ENCODE assay signal across 19 mouse cellular contexts in the genomic region with DNA sequence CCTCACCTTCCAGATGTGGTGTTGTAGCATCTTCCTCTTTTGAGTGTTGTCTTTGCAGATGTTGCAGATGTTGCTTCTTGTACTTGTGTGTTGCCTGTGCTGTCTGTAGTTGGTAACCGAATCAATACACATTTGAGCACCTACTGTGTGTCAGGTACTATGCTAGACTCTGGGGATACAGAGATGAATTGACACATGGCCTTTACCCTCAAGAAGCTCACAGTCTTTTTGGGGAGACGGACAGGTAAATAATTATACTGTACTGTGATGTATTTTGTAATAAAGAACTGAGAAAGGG. TPM values are rescaled to one million over a fixed set of nuclear protein-coding genes. Genes with fewer than 3 reads are reported as not detected.
DNase-seq lines count a peak whose midpoint lies in the region; ATAC-seq and TF ChIP-seq lines count a peak whose summit lies in the region.
"Had no signal": no experiment of that assay in that cellular context is flagged by ENCODE, and none has a peak within 500 bp of the region (broad histone marks: within the 10 kb centered on the region; RNA-seq: fewer than 3 reads in every experiment).

No protein-coding gene starts in this region.

- no peaks in the 10 kb centered on the region for H3K9me3 ChIP-seq in hindbrain, embryonic 12.5 days (replicated peaks)
- H3K9me3 ChIP-seq in hindbrain, embryonic 10.5 days = no peaks in the 10 kb centered on the region
- no peaks in the 10 kb centered on the region for H3K9me3 ChIP-seq in midbrain, embryonic 13.5 days
- no peaks in the 10 kb centered on the region for H3K9me3 ChIP-seq in midbrain, embryonic 11.5 days (ENCODE audit: control insufficient read depth, low read length)
- H3K9me3 ChIP-seq in hindbrain, postnatal 0 days (ENCODE audit: low read length) = no peaks in the 10 kb centered on the region
- H3K9me3 ChIP-seq: heart, embryonic 13.5 days; kidney, embryonic 15.5 days; limb, embryonic 13.5 days; lung, embryonic 15.5 days had no signal

- H3K36me3 ChIP-seq in hindbrain, embryonic 12.5 days = no peaks in the 10 kb centered on the region
- no peaks in the 10 kb centered on the region for H3K36me3 ChIP-seq in hindbrain, embryonic 10.5 days
- H3K36me3 ChIP-seq in midbrain, embryonic 13.5 days = 0 out of 2 replicates have a peak, but pooled peaks cover 5% of the 10 kb centered on the region
- no peaks in the 10 kb centered on the region for H3K36me3 ChIP-seq in midbrain, embryonic 11.5 days (ENCODE audit: control insufficient read depth, insufficient read depth, low read length)
- no peaks in the 10 kb centered on the region for H3K36me3 ChIP-seq in hindbrain, postnatal 0 days (ENCODE audit: insufficient read depth, low read length)
- H3K36me3 ChIP-seq: heart, embryonic 13.5 days; kidney, embryonic 15.5 days; lung, embryonic 15.5 days had no signal

- H3K27me3 ChIP-seq in hindbrain, embryonic 12.5 days = no peaks in the 10 kb centered on the region
- H3K27me3 ChIP-seq in hindbrain, embryonic 10.5 days (ENCODE audit: insufficient read depth, poor library complexity, severe bottlenecking) = no peaks in the 10 kb centered on the region
- no peaks in the 10 kb centered on the region for H3K27me3 ChIP-seq in midbrain, embryonic 13.5 days
- H3K27me3 ChIP-seq in midbrain, embryonic 11.5 days (ENCODE audit: control insufficient read depth, insufficient read depth, low read length) = no peaks in the 10 kb centered on the region
- no peaks in the 10 kb centered on the region for H3K27me3 ChIP-seq in hindbrain, postnatal 0 days (ENCODE audit: insufficient read depth, low read length)
- H3K27me3 ChIP-seq: heart, embryonic 13.5 days; kidney, embryonic 15.5 days; limb, embryonic 13.5 days; lung, embryonic 15.5 days had no signal

- intact Hi-C loops in gastrocnemius, adult 2 months (cut with DNase I) = loop anchor here (1.0 to 2.0 kb wide), 3 partner anchors 101 to 188 kb away; no protein-coding TSS in a partner anchor

- no peak overlapping the region for H3K9ac ChIP-seq in hindbrain, embryonic 12.5 days
- no peak overlapping the region for H3K9ac ChIP-seq in midbrain, embryonic 13.5 days (replicated peaks)
- H3K9ac ChIP-seq in midbrain, embryonic 11.5 days (ENCODE audit: low read length) = no peak overlapping the region
- no peak overlapping the region for H3K9ac ChIP-seq in hindbrain, postnatal 0 days (replicated peaks; ENCODE audit: low read length)
- H3K9ac ChIP-seq: heart, embryonic 13.5 days; kidney, embryonic 15.5 days; limb, embryonic 13.5 days; lung, embryonic 15.5 days had no signal

- no peaks in the 10 kb centered on the region for H3K4me1 ChIP-seq in hindbrain, embryonic 12.5 days
- peaks cover 5% of the 10 kb centered on the region; the same call in 1 of the 2 replicates for H3K4me1 ChIP-seq in hindbrain, embryonic 10.5 days (replicated peaks)
- H3K4me1 ChIP-seq in midbrain, embryonic 13.5 days (replicated peaks) = no peaks in the 10 kb centered on the region
- H3K4me1 ChIP-seq in midbrain, embryonic 11.5 days (ENCODE audit: control insufficient read depth, insufficient read depth, low read length) = no peaks in the 10 kb centered on the region; the same call in 1 of the 2 replicates
- no peaks in the 10 kb centered on the region for H3K4me1 ChIP-seq in hindbrain, postnatal 0 days (ENCODE audit: insufficient read depth, low read length)
- H3K4me1 ChIP-seq: kidney, embryonic 15.5 days; limb, embryonic 13.5 days had no signal

- ATAC-seq in hindbrain, embryonic 12.5 days (ENCODE audit: low FRiP score) = peak; percentile 19; the same call in 1 of the 2 replicates
- 0 out of 2 replicates have a peak, but pooled peaks have one; percentile 53 for ATAC-seq in midbrain, embryonic 13.5 days
- ATAC-seq in midbrain, embryonic 11.5 days (ENCODE audit: low FRiP score) = no peak
- ATAC-seq in hindbrain, postnatal 0 days = peak; percentile 15; the same call in 1 of the 2 replicates
- ATAC-seq: intestine, postnatal 0 days had no signal

- no peak for DNase-seq in gastrocnemius, adult 2 months
- no peak for DNase-seq in gastrocnemius, postnatal 4 days (ENCODE audit: low spot score in 2 of 2)
- no peak for DNase-seq in hindbrain, embryonic 10.5 days (ENCODE audit: low spot score)
- DNase-seq in midbrain, embryonic 11.5 days (ENCODE audit: low spot score, missing footprints) = no peak
- DNase-seq in hindbrain, postnatal 0 days (ENCODE audit: low spot score) = no peak
- DNase-seq: B cell, adult 2 months; cerebellum, adult 18-20 months; gastrocnemius, postnatal 14 days; kidney, postnatal 4 days; thymus, adult 2 months; thymus, postnatal 36 days had no signal

- no peak overlapping the region for H3K4me3 ChIP-seq in gastrocnemius, adult 2 months
- no peak overlapping the region for H3K4me3 ChIP-seq in hindbrain, embryonic 12.5 days
- H3K4me3 ChIP-seq in hindbrain, embryonic 10.5 days = no peak overlapping the region
- no peak overlapping the region for H3K4me3 ChIP-seq in midbrain, embryonic 13.5 days (replicated peaks)
- no peak overlapping the region for H3K4me3 ChIP-seq in midbrain, embryonic 11.5 days (ENCODE audit: low read depth, low read length)
- no peak overlapping the region for H3K4me3 ChIP-seq in hindbrain, postnatal 0 days (ENCODE audit: low read length)
- H3K4me3 ChIP-seq: heart, embryonic 13.5 days; kidney, embryonic 15.5 days; limb, embryonic 13.5 days; lung, embryonic 15.5 days had no signal

- WGBS in hindbrain, embryonic 12.5 days = 94% methylated on average over 2 of the region's 2 CpGs
- 84% methylated on average over 2 of the region's 2 CpGs for WGBS in hindbrain, embryonic 10.5 days
- WGBS in midbrain, embryonic 13.5 days = 81% methylated on average over 2 of the region's 2 CpGs
- WGBS in midbrain, embryonic 11.5 days = 81% methylated on average over 2 of the region's 2 CpGs
- 81% methylated on average over 2 of the region's 2 CpGs for WGBS in hindbrain, postnatal 0 days

- peak overlapping the region; percentile 86 for H3K27ac ChIP-seq in gastrocnemius, adult 2 months
- no peak overlapping the region for H3K27ac ChIP-seq in hindbrain, embryonic 12.5 days
- no peak overlapping the region for H3K27ac ChIP-seq in hindbrain, embryonic 10.5 days
- H3K27ac ChIP-seq in midbrain, embryonic 13.5 days = no peak overlapping the region
- H3K27ac ChIP-seq in midbrain, embryonic 11.5 days (ENCODE audit: low read depth, low read length) = no peak overlapping the region
- H3K27ac ChIP-seq in hindbrain, postnatal 0 days = no peak overlapping the region
- H3K27ac ChIP-seq: heart, embryonic 13.5 days; kidney, embryonic 15.5 days; limb, embryonic 13.5 days had no signal

- H3K4me2 ChIP-seq in hindbrain, embryonic 12.5 days (replicated peaks) = no peak overlapping the region
- no peak overlapping the region for H3K4me2 ChIP-seq in midbrain, embryonic 13.5 days (replicated peaks)
- H3K4me2 ChIP-seq in midbrain, embryonic 11.5 days = no peak overlapping the region
- no peak overlapping the region for H3K4me2 ChIP-seq in hindbrain, postnatal 0 days (ENCODE audit: low read depth, low read length)
- H3K4me2 ChIP-seq: heart, embryonic 13.5 days; kidney, embryonic 15.5 days; limb, embryonic 13.5 days; liver, embryonic 11.5 days; lung, embryonic 15.5 days had no signal

- TF ChIP-seq CTCF in gastrocnemius, adult 2 months (IDR thresholded peaks at IDR 0.05) = no peak
- no peak for TF ChIP-seq CTCF in hindbrain, postnatal 0 days (IDR thresholded peaks at IDR 0.05; ENCODE audit: low read depth)

RNA-seq across cellular contexts. Expression of gene Slc9a6, which starts 40.7 kb away (rescaled TPM):
- total RNA-seq in gastrocnemius, adult 2 months (2021) = 10 to 100 TPM; 24.9 to 31.3 TPM
- total RNA-seq in gastrocnemius, postnatal 4 days (2021) = 10 to 100 TPM; 17.5 to 18.8 TPM
- 35.9 and 38.4 TPM in 2 replicates for polyA plus RNA-seq in hindbrain, embryonic 12.5 days (2016; fragmentation: Nextera tagmentation; extraction: Ambion mirVana)
- 13.3 and 15.6 TPM in 2 replicates for polyA plus RNA-seq in hindbrain, embryonic 10.5 days (2016; fragmentation: Nextera tagmentation; extraction: Ambion mirVana)
- polyA plus RNA-seq in midbrain, embryonic 13.5 days (2015; fragmentation: Nextera tagmentation; extraction: Ambion mirVana) = 45.2 and 49.4 TPM in 2 replicates
- polyA plus RNA-seq in midbrain, embryonic 11.5 days (2014; fragmentation: Nextera tagmentation; extraction: Ambion mirVana) = 15.6 and 17.2 TPM in 2 replicates
- 78.7 and 84.0 TPM in 2 replicates for total RNA-seq in hindbrain, postnatal 0 days (2014; rRNA removed)
- polyA plus RNA-seq in hindbrain, postnatal 0 days (2015; fragmentation: Nextera tagmentation; extraction: Ambion mirVana) = 53.3 and 59.2 TPM in 2 replicates

RNA-seq across cellular contexts. Expression of gene Mmgt1, which starts 52.4 kb away (rescaled TPM):
- total RNA-seq in gastrocnemius, adult 2 months (2021) = 10 to 100 TPM; 25.0 to 27.2 TPM
- 10 to 100 TPM; 15.5 to 16.4 TPM for total RNA-seq in gastrocnemius, postnatal 4 days (2021)
- 49.1 and 50.2 TPM in 2 replicates for polyA plus RNA-seq in hindbrain, embryonic 12.5 days (2016; fragmentation: Nextera tagmentation; extraction: Ambion mirVana)
- 38.9 and 39.6 TPM in 2 replicates for polyA plus RNA-seq in hindbrain, embryonic 10.5 days (2016; fragmentation: Nextera tagmentation; extraction: Ambion mirVana)
- polyA plus RNA-seq in midbrain, embryonic 13.5 days (2015; fragmentation: Nextera tagmentation; extraction: Ambion mirVana) = 55.5 and 57.1 TPM in 2 replicates
- 50.9 and 51.6 TPM in 2 replicates for polyA plus RNA-seq in midbrain, embryonic 11.5 days (2014; fragmentation: Nextera tagmentation; extraction: Ambion mirVana)
- 61.9 and 67.7 TPM in 2 replicates for total RNA-seq in hindbrain, postnatal 0 days (2014; rRNA removed)
- polyA plus RNA-seq in hindbrain, postnatal 0 days (2015; fragmentation: Nextera tagmentation; extraction: Ambion mirVana) = 38.6 and 39.5 TPM in 2 replicates
